Mouse (Mus musculus): Measurements from ENCODE around the gene Parp1. TPM values are rescaled to one million over a fixed set of nuclear protein-coding genes. Genes with fewer than 3 reads are reported as not detected.
"Not testable (repeated sequence)": the region's sequence is repeated elsewhere in the genome, so short reads cannot be mapped to it uniquely, and the experiment has no call there.

Gene Parp1
- total and polyA plus RNA-seq, 2 experiments from 2014 or later: 57.5 to 92.2 TPM

- no peak for TF ChIP-seq CTCF (IDR thresholded peaks at IDR 0.05; ENCODE audit: low read depth)
- no peak for ATAC-seq
Observed at GRCm38 (mm10) chr1:180626141-180626540, 57.4 kb downstream of the Parp1 start.

GRCm38 (mm10) chr1:180637796-180638195, 69.1 kb downstream of the Parp1 start:
- ATAC-seq: not testable (repeated sequence)

More at GRCm38 (mm10) chr1:180626141-180626540, 57.4 kb downstream of the Parp1 start:
- WGBS: 87% methylated on average over 2 of the region's 2 CpGs
- Histone ChIP-seq H3K4me1 (ENCODE audit: insufficient read depth) (no peaks in the 10 kb centered on the region), H3K36me3 (ENCODE audit: insufficient read depth) (no peaks in the 10 kb centered on the region), H3K27me3 (ENCODE audit: insufficient read depth, low read length) (no peaks in the 10 kb centered on the region), H3K4me2 (ENCODE audit: low read depth) (no peak overlapping the region), H3K9ac (no peak overlapping the region), H3K9me3 (ENCODE audit: low read length) (peaks cover 4% of the 10 kb centered on the region; the same call in 1 of the 2 replicates), H3K4me3 (ENCODE audit: low read depth, low read length) (no peak overlapping the region), H3K27ac (ENCODE audit: low read depth, low read length) (no peak overlapping the region)
- DNase-seq: no peak

GRCm38 (mm10) chr1:180639416-180640401, 71.0 kb downstream of the Parp1 start:
- Histone ChIP-seq H3K36me3 (ENCODE audit: insufficient read depth) (no peaks in the 10 kb centered on the region), H3K27me3 (ENCODE audit: insufficient read depth, low read length) (no peaks in the 10 kb centered on the region), H3K9me3 (ENCODE audit: low read length) (no peaks in the 10 kb centered on the region), H3K4me3 (ENCODE audit: low read depth, low read length) (peak overlapping the region; percentile 78), H3K27ac (ENCODE audit: low read depth, low read length) (no peak overlapping the region), H3K9ac (no peak overlapping the region), H3K4me1 (ENCODE audit: insufficient read depth) (peaks cover 6% of the 10 kb centered on the region; the same call in 1 of the 2 replicates), H3K4me2 (ENCODE audit: low read depth) (peak overlapping the region; percentile 87)
- DNase-seq: no peak
- ATAC-seq: no peak
- WGBS: 35% methylated on average over 10 of the region's 10 CpGs
- no peak for TF ChIP-seq CTCF (IDR thresholded peaks at IDR 0.05; ENCODE audit: low read depth)

More at GRCm38 (mm10) chr1:180637796-180638195, 69.1 kb downstream of the Parp1 start:
- WGBS: 82% methylated on average over 2 of the region's 2 CpGs
- H3K4me1 ChIP-seq (ENCODE audit: insufficient read depth); H3K27me3 ChIP-seq (ENCODE audit: insufficient read depth, low read length); H3K9ac ChIP-seq; H3K27ac ChIP-seq (ENCODE audit: low read depth, low read length); H3K36me3 ChIP-seq (ENCODE audit: insufficient read depth); H3K9me3 ChIP-seq (ENCODE audit: low read length); DNase-seq; H3K4me2 ChIP-seq (ENCODE audit: low read depth); H3K4me3 ChIP-seq (ENCODE audit: low read depth, low read length): not testable (repeated sequence)

- peaks cover 6% of the 10 kb centered on the region; the same call in 1 of the 2 replicates for H3K4me1 ChIP-seq (ENCODE audit: insufficient read depth)
- no peaks in the 10 kb centered on the region for H3K36me3 ChIP-seq (ENCODE audit: insufficient read depth)
- peak overlapping the region; percentile 84 for H3K27ac ChIP-seq (ENCODE audit: low read depth, low read length)
- no peaks in the 10 kb centered on the region for H3K27me3 ChIP-seq (ENCODE audit: insufficient read depth, low read length)
- TF ChIP-seq CTCF (IDR thresholded peaks at IDR 0.05; ENCODE audit: low read depth): 0 out of 2 replicates have a peak, but pooled peaks have one; percentile 9
- H3K9ac ChIP-seq: peak overlapping the region; percentile 80
- WGBS: under 1% methylated on average over 45 of the region's 61 CpGs
- ATAC-seq (peak; percentile 86), DNase-seq (peak; percentile 57)
- H3K9me3 ChIP-seq (ENCODE audit: low read length): no peaks in the 10 kb centered on the region
- peak overlapping the region; percentile 87 for H3K4me2 ChIP-seq (ENCODE audit: low read depth)
- H3K4me3 ChIP-seq (ENCODE audit: low read depth, low read length): peak overlapping the region; percentile 78
Observed at GRCm38 (mm10) chr1:180640605-180641125, 71.9 kb downstream of the Parp1 start.

GRCm38 (mm10) chr1:180641137-180641517, 72.4 kb downstream of the Parp1 start, which contains the start of gene Lin9:
Gene Lin9 (plus strand): TSS chr1:180641150.
- ATAC-seq: peak; percentile 93
- peak within 1 kb of the TSS; percentile 84 for H3K27ac ChIP-seq (ENCODE audit: low read depth, low read length)
- TF ChIP-seq CTCF (IDR thresholded peaks at IDR 0.05; ENCODE audit: low read depth): no peak
- no peaks in the 10 kb centered on the region for H3K9me3 ChIP-seq (ENCODE audit: low read length)
- H3K4me3 ChIP-seq (ENCODE audit: low read depth, low read length): peak within 1 kb of the TSS; percentile 78
- H3K4me1 ChIP-seq (ENCODE audit: insufficient read depth): peaks cover 6% of the 10 kb centered on the region; the same call in 1 of the 2 replicates
- peak within 1 kb of the TSS; percentile 80 for H3K9ac ChIP-seq
- DNase-seq: peak; percentile 95
- no peaks in the 10 kb centered on the region for H3K27me3 ChIP-seq (ENCODE audit: insufficient read depth, low read length)
- H3K36me3 ChIP-seq (ENCODE audit: insufficient read depth): no peaks in the 10 kb centered on the region
- WGBS: under 1% methylated on average over 44 of the region's 47 CpGs
- H3K4me2 ChIP-seq (ENCODE audit: low read depth): peak within 1 kb of the TSS; percentile 87

GRCm38 (mm10) chr1:180641518-180642227, 72.9 kb downstream of the Parp1 start:
- 4% methylated on average over 50 of the region's 50 CpGs for WGBS

More at GRCm38 (mm10) chr1:180641518-180642227, 72.9 kb downstream of the Parp1 start:
- Histone ChIP-seq H3K4me2 (ENCODE audit: low read depth) (peak overlapping the region; percentile 87), H3K4me3 (ENCODE audit: low read depth, low read length) (peak overlapping the region; percentile 78), H3K9ac (peak overlapping the region; percentile 80), H3K4me1 (ENCODE audit: insufficient read depth) (peaks cover 6% of the 10 kb centered on the region; the same call in 1 of the 2 replicates), H3K9me3 (ENCODE audit: low read length) (no peaks in the 10 kb centered on the region), H3K27me3 (ENCODE audit: insufficient read depth, low read length) (no peaks in the 10 kb centered on the region), H3K36me3 (ENCODE audit: insufficient read depth) (no peaks in the 10 kb centered on the region), H3K27ac (ENCODE audit: low read depth, low read length) (peak overlapping the region; percentile 84)
- peak; percentile 57 for ATAC-seq
- no peak for DNase-seq
- TF ChIP-seq CTCF (IDR thresholded peaks at IDR 0.05; ENCODE audit: low read depth): no peak

Data from forebrain, postnatal 0 days (tissue).